Mouse (Mus musculus): ENCODE results near the gene Hdac11. TPM values are rescaled to one million over a fixed set of nuclear protein-coding genes. Genes with fewer than 3 reads are reported as not detected.

The Hdac11 gene
- polyA plus RNA-seq, 1 experiment = 1.5 TPM

GRCm38 (mm10) chr6:91172381-91172780, 15.9 kb downstream of the Hdac11 start:
- H3K27me3 ChIP-seq (ENCODE audit: control insufficient read depth) = peaks cover 2% of the 10 kb centered on the region
- no peaks in the 10 kb centered on the region for H3K9me3 ChIP-seq (ENCODE audit: control insufficient read depth, low read length)
- peaks cover 61% of the 10 kb centered on the region for H3K36me3 ChIP-seq (ENCODE audit: control insufficient read depth)
- TF ChIP-seq GATA1 (IDR thresholded peaks at IDR 0.05; ENCODE audit: low read length) (no peak), TAL1 (IDR thresholded peaks at IDR 0.05; ENCODE audit: low read length) (no peak)
- H3K4me3 ChIP-seq (replicated peaks) = no peak overlapping the region
- peaks cover 26% of the 10 kb centered on the region for H3K4me1 ChIP-seq (ENCODE audit: control insufficient read depth)

- no peak for TF ChIP-seq GATA1 (IDR thresholded peaks at IDR 0.05; ENCODE audit: low read length)
- TF ChIP-seq TAL1 (IDR thresholded peaks at IDR 0.05; ENCODE audit: low read length) = no peak
- Histone ChIP-seq H3K9me3 (ENCODE audit: control insufficient read depth, low read length) (no peaks in the 10 kb centered on the region), H3K27me3 (ENCODE audit: control insufficient read depth) (peaks cover 2% of the 10 kb centered on the region), H3K36me3 (ENCODE audit: control insufficient read depth) (peaks cover 51% of the 10 kb centered on the region), H3K4me1 (ENCODE audit: control insufficient read depth) (peaks cover 24% of the 10 kb centered on the region), H3K4me3 (replicated peaks) (no peak overlapping the region)
Observed at GRCm38 (mm10) chr6:91173221-91173880, 16.9 kb downstream of the Hdac11 start.

GRCm38 (mm10) chr6:91174211-91174610, 17.7 kb downstream of the Hdac11 start:
- TF ChIP-seq TAL1 (IDR thresholded peaks at IDR 0.05; ENCODE audit: low read length) = no peak
- no peak for TF ChIP-seq GATA1 (IDR thresholded peaks at IDR 0.05; ENCODE audit: low read length)
- Histone ChIP-seq H3K4me3 (replicated peaks) (no peak overlapping the region), H3K27me3 (ENCODE audit: control insufficient read depth) (peaks cover 2% of the 10 kb centered on the region)

GRCm38 (mm10) chr6:91180767-91181171, 24.3 kb downstream of the Hdac11 start:
- Histone ChIP-seq H3K27me3 (ENCODE audit: control insufficient read depth) (peaks cover 11% of the 10 kb centered on the region), H3K4me1 (ENCODE audit: control insufficient read depth) (peaks cover 17% of the 10 kb centered on the region), H3K9me3 (ENCODE audit: control insufficient read depth, low read length) (no peaks in the 10 kb centered on the region), H3K36me3 (ENCODE audit: control insufficient read depth) (no peaks in the 10 kb centered on the region), H3K4me3 (replicated peaks) (no peak overlapping the region)
- TF ChIP-seq TAL1 (IDR thresholded peaks at IDR 0.05; ENCODE audit: low read length) (no peak), GATA1 (IDR thresholded peaks at IDR 0.05; ENCODE audit: low read length) (no peak)

More at GRCm38 (mm10) chr6:91174211-91174610, 17.7 kb downstream of the Hdac11 start:
- H3K36me3 ChIP-seq (ENCODE audit: control insufficient read depth) = peaks cover 44% of the 10 kb centered on the region
- H3K4me1 ChIP-seq (ENCODE audit: control insufficient read depth) = peaks cover 24% of the 10 kb centered on the region
- H3K9me3 ChIP-seq (ENCODE audit: control insufficient read depth, low read length) = no peaks in the 10 kb centered on the region

- H3K4me3 ChIP-seq (replicated peaks) = no peak overlapping the region
- H3K36me3 ChIP-seq (ENCODE audit: control insufficient read depth) = no peaks in the 10 kb centered on the region
- peaks cover 17% of the 10 kb centered on the region for H3K4me1 ChIP-seq (ENCODE audit: control insufficient read depth)
- TF ChIP-seq GATA1 (IDR thresholded peaks at IDR 0.05; ENCODE audit: low read length) (no peak), TAL1 (IDR thresholded peaks at IDR 0.05; ENCODE audit: low read length) (no peak)
- no peaks in the 10 kb centered on the region for H3K9me3 ChIP-seq (ENCODE audit: control insufficient read depth, low read length)
- H3K27me3 ChIP-seq (ENCODE audit: control insufficient read depth) = peaks cover 11% of the 10 kb centered on the region
Observed at GRCm38 (mm10) chr6:91181320-91181719, 24.9 kb downstream of the Hdac11 start.

- peaks cover 9% of the 10 kb centered on the region for H3K27me3 ChIP-seq (ENCODE audit: control insufficient read depth)
- no peaks in the 10 kb centered on the region for H3K9me3 ChIP-seq (ENCODE audit: control insufficient read depth, low read length)
Observed at GRCm38 (mm10) chr6:91182075-91182490, 25.6 kb downstream of the Hdac11 start.

GRCm38 (mm10) chr6:91183041-91183440, 26.6 kb downstream of the Hdac11 start:
- Histone ChIP-seq H3K4me1 (ENCODE audit: control insufficient read depth) (peaks cover 13% of the 10 kb centered on the region), H3K9me3 (ENCODE audit: control insufficient read depth, low read length) (no peaks in the 10 kb centered on the region), H3K36me3 (ENCODE audit: control insufficient read depth) (no peaks in the 10 kb centered on the region), H3K27me3 (ENCODE audit: control insufficient read depth) (peaks cover 12% of the 10 kb centered on the region; the same call in 1 of the 2 replicates), H3K4me3 (replicated peaks) (no peak overlapping the region)
- TF ChIP-seq TAL1 (IDR thresholded peaks at IDR 0.05; ENCODE audit: low read length) (no peak), GATA1 (IDR thresholded peaks at IDR 0.05; ENCODE audit: low read length) (no peak)

More at GRCm38 (mm10) chr6:91182075-91182490, 25.6 kb downstream of the Hdac11 start:
- H3K4me3 ChIP-seq (replicated peaks) = no peak overlapping the region
- H3K36me3 ChIP-seq (ENCODE audit: control insufficient read depth) = no peaks in the 10 kb centered on the region
- H3K4me1 ChIP-seq (ENCODE audit: control insufficient read depth) = peaks cover 17% of the 10 kb centered on the region
- TF ChIP-seq GATA1 (IDR thresholded peaks at IDR 0.05; ENCODE audit: low read length) (no peak), TAL1 (IDR thresholded peaks at IDR 0.05; ENCODE audit: low read length) (no peak)

- H3K36me3 ChIP-seq (ENCODE audit: control insufficient read depth) = no peaks in the 10 kb centered on the region
- TF ChIP-seq GATA1 (IDR thresholded peaks at IDR 0.05; ENCODE audit: low read length) (no peak), TAL1 (IDR thresholded peaks at IDR 0.05; ENCODE audit: low read length) (no peak)
- H3K4me1 ChIP-seq (ENCODE audit: control insufficient read depth) = peaks cover 11% of the 10 kb centered on the region
- H3K27me3 ChIP-seq (ENCODE audit: control insufficient read depth) = peaks cover 12% of the 10 kb centered on the region; the same call in 1 of the 2 replicates
- no peak overlapping the region for H3K4me3 ChIP-seq (replicated peaks)
- no peaks in the 10 kb centered on the region for H3K9me3 ChIP-seq (ENCODE audit: control insufficient read depth, low read length)
Observed at GRCm38 (mm10) chr6:91183980-91184379, 27.5 kb downstream of the Hdac11 start.

- H3K4me3 ChIP-seq (replicated peaks) = no peak overlapping the region
- peaks cover 10% of the 10 kb centered on the region for H3K4me1 ChIP-seq (ENCODE audit: control insufficient read depth)
- H3K27me3 ChIP-seq (ENCODE audit: control insufficient read depth) = peaks cover 12% of the 10 kb centered on the region; the same call in 1 of the 2 replicates
- H3K9me3 ChIP-seq (ENCODE audit: control insufficient read depth, low read length) = no peaks in the 10 kb centered on the region
- no peaks in the 10 kb centered on the region for H3K36me3 ChIP-seq (ENCODE audit: control insufficient read depth)
- TF ChIP-seq TAL1 (IDR thresholded peaks at IDR 0.05; ENCODE audit: low read length) (no peak), GATA1 (IDR thresholded peaks at IDR 0.05; ENCODE audit: low read length) (no peak)
Observed at GRCm38 (mm10) chr6:91184776-91185175, 28.3 kb downstream of the Hdac11 start.
